Mouse (Mus musculus) midbrain, embryonic 16.5 days (tissue): ENCODE results near the gene Capn5. TPM values are rescaled to one million over a fixed set of nuclear protein-coding genes. Genes with fewer than 3 reads are reported as not detected.

ENCODE experiments used
- ATAC-seq: fragments of 200-750 bp; cut with Nextera tagmentation; 2 replicates; pipeline ENCODE4 v1.8.0; 2017; ENCODE audit warnings: moderate TSS enrichment
- H3K27ac ChIP-seq: fragments of 300-500 bp; sonication (generic); 2 replicates; pipeline ENCODE4 v1.5.1; 2014; ENCODE audit warnings: mild to moderate bottlenecking, low read length, mixed read lengths
- H3K27me3 ChIP-seq: fragments of 300-500 bp; sonication (generic); 2 replicates; pipeline ENCODE4 v1.6.1; 2014; ENCODE audit warnings: low read depth, low read length, mixed read lengths; ENCODE audit not compliant: control insufficient read depth, insufficient read depth
- H3K36me3 ChIP-seq: fragments of 300-500 bp; sonication (generic); 2 replicates; pipeline ENCODE4 v1.6.1; 2014; ENCODE audit warnings: mild to moderate bottlenecking, low read length, moderate library complexity, mixed read lengths; ENCODE audit not compliant: control insufficient read depth, insufficient read depth
- H3K4me1 ChIP-seq: fragments of 300-500 bp; sonication (generic); 2 replicates; pipeline ENCODE4 v1.6.1; 2014; ENCODE audit warnings: mild to moderate bottlenecking, low read length, mixed read lengths; ENCODE audit not compliant: control insufficient read depth, insufficient read depth
- H3K4me2 ChIP-seq: fragments of 300-500 bp; sonication (generic); 2 replicates; pipeline ENCODE4 v1.6.1; 2014; ENCODE audit warnings: mild to moderate bottlenecking, low read length, mixed read lengths
- H3K4me3 ChIP-seq: fragments of 300-500 bp; sonication (generic); 2 replicates; pipeline ENCODE4 v1.5.1; 2014; ENCODE audit warnings: low read depth, mild to moderate bottlenecking, low read length, moderate library complexity, mixed read lengths
- H3K9ac ChIP-seq: fragments of 300-500 bp; sonication (generic); 2 replicates; pipeline ENCODE4 v1.6.1; 2014; ENCODE audit warnings: low read depth, low read length, mixed read lengths
- H3K9me3 ChIP-seq: fragments of 300-500 bp; sonication (generic); replicated peaks from 2 replicates; pipeline ENCODE4 v1.6.1; 2014; ENCODE audit warnings: mild to moderate bottlenecking, low read length, mixed read lengths; ENCODE audit not compliant: control insufficient read depth, poor library complexity, severe bottlenecking
- WGBS: fragments of 180-500 bp; shearing (Covaris S2); extraction: QIAGEN DNeasy Blood & Tissue Kit; methylation state at CpG from one replicate; pipeline ENCODE4 v1.1.7; 2014; 5-methylcytosine and 5-hydroxymethylcytosine counted together
- polyA plus RNA-seq: library from polyadenylated mRNA; unstranded; fragments of >200 nt; fragmentation: Nextera tagmentation; extraction: Ambion mirVana; gene quantifications from 2 replicates; pipeline ENCODE4 v1.2.1, GENCODE M21; 2015

The Capn5 gene
- 23.5 and 24.0 TPM in 2 replicates for polyA plus RNA-seq

DNA sequence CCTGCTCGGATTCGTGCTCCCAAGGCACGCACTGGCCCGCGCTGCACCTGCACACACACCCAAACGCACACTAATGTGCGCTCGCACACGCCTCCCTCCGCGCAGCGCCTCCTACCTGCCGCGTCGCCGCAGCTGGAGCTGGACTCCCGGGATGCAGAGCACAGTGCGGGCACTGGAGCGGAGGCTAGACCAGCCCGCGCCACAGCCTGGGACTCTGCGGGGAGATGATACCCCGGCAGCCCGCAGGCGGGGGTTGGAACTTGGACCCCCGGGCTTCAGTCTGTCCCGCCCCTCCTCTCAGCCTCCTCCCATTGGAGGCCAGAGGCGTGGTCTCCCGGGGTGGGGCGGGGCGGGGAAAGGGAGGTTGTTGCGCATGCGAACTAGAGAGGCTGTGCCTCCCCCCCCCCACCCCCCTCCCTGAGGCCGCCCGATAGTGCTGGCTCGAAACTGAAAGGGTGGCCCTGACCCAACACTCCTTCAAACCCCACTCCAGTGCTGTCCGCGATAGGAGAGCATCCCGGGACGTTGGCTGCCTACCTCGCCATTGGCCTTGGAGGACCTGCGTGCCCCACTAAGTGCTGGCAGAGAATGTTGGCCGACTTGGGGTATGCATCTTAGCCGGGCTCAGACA lies at the start of gene Capn5:
Gene Capn5 (minus strand): TSS at position 346 of the 631 bp plus-strand sequence.
- 2% methylated on average over 38 of the region's 44 CpGs for WGBS
- peaks cover 12% of the 10 kb centered on the region for H3K4me1 ChIP-seq
- peak within 1 kb of the TSS; percentile 87 for H3K9ac ChIP-seq
- 0 out of 2 replicates have a peak within 1 kb of the TSS, but pooled peaks have one; percentile 33 for H3K27ac ChIP-seq
- H3K36me3 ChIP-seq = no peaks in the 10 kb centered on the region
- H3K27me3 ChIP-seq = peaks cover 3% of the 10 kb centered on the region
- H3K4me3 ChIP-seq = peak within 1 kb of the TSS; percentile 81
- H3K9me3 ChIP-seq = no peaks in the 10 kb centered on the region
- ATAC-seq = peak; percentile 88
- peak within 1 kb of the TSS; percentile 81 for H3K4me2 ChIP-seq

GRCm38 (mm10) chr7:98223796-98224195 lies 45.7 kb upstream of the Capn5 start:
- H3K4me2 ChIP-seq = no peak overlapping the region
- no peaks in the 10 kb centered on the region for H3K27me3 ChIP-seq
- no peak overlapping the region for H3K27ac ChIP-seq
- no peak for ATAC-seq
- WGBS = 98% methylated on average over 4 of the region's 4 CpGs
- H3K9ac ChIP-seq = no peak overlapping the region
- no peaks in the 10 kb centered on the region for H3K36me3 ChIP-seq
- H3K9me3 ChIP-seq = no peaks in the 10 kb centered on the region
- no peak overlapping the region for H3K4me3 ChIP-seq
- H3K4me1 ChIP-seq = no peaks in the 10 kb centered on the region

- Histone ChIP-seq H3K4me2 (no peak overlapping the region), H3K36me3 (no peaks in the 10 kb centered on the region), H3K27ac (no peak overlapping the region), H3K4me1 (no peaks in the 10 kb centered on the region), H3K9me3 (no peaks in the 10 kb centered on the region), H3K4me3 (no peak overlapping the region), H3K9ac (no peak overlapping the region), H3K27me3 (no peaks in the 10 kb centered on the region)
- ATAC-seq = no peak
Observed at GRCm38 (mm10) chr7:98216713-98217112, 38.6 kb upstream of the Capn5 start.

DNA sequence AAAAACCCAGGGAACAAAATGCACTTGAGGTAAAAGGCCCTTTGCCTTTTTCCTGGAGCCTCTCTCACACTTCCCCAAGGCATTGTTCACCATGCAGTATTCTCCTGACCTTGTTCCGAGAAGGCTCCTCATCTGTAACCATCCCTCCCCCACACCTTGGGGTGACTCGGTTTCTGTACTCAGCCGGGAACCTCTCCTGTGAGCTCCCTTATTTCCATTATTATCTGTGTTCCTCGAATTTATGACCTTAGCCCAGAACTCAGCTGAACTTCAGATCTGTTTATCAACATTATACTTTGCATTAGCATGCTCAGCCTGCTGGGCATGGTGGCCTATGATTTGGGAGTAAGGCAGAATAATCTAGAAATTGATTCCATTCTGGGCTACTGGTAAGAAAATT lies 24.9 kb upstream of the Capn5 start:
- no peaks in the 10 kb centered on the region for H3K4me1 ChIP-seq
- H3K9me3 ChIP-seq = no peaks in the 10 kb centered on the region
- no peak overlapping the region for H3K4me2 ChIP-seq
- H3K36me3 ChIP-seq = no peaks in the 10 kb centered on the region
- no peak overlapping the region for H3K4me3 ChIP-seq
- no peak overlapping the region for H3K9ac ChIP-seq
- 78% methylated on average over 4 of the region's 4 CpGs for WGBS
- H3K27me3 ChIP-seq = no peaks in the 10 kb centered on the region
- no peak overlapping the region for H3K27ac ChIP-seq
- ATAC-seq = no peak

GRCm38 (mm10) chr7:98201493-98202028 lies 23.5 kb upstream of the Capn5 start:
- H3K9ac ChIP-seq = no peak overlapping the region
- no peak overlapping the region for H3K4me3 ChIP-seq
- H3K4me2 ChIP-seq = no peak overlapping the region
- no peak overlapping the region for H3K27ac ChIP-seq
- H3K27me3 ChIP-seq = peaks cover 3% of the 10 kb centered on the region
- 87% methylated on average over 5 of the region's 5 CpGs for WGBS
- ATAC-seq = no peak
- H3K9me3 ChIP-seq = no peaks in the 10 kb centered on the region
- H3K4me1 ChIP-seq = no peaks in the 10 kb centered on the region
- H3K36me3 ChIP-seq = no peaks in the 10 kb centered on the region

DNA sequence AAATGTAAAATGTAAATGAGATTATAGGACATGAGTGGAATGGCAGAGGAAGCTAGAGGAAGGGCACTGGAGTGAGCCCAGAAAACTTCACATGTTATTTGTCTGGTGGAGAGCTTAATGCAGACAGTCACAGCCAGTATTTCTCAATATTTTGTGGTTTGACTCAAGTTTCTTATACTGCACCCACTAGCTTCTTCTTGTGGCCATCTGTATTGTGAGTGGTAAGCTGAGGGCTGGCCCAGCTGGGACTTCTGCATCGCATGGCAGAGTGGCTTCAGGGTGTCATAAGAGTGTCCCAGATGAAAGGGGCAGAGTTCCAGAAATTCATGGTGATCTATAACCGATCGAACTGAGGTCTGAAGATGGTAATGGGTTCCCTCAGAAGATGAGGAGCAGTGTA lies 22.3 kb upstream of the Capn5 start:
- no peak overlapping the region for H3K27ac ChIP-seq
- H3K4me3 ChIP-seq = no peak overlapping the region
- no peaks in the 10 kb centered on the region for H3K36me3 ChIP-seq
- H3K4me1 ChIP-seq = no peaks in the 10 kb centered on the region
- no peak for ATAC-seq
- H3K9ac ChIP-seq = no peak overlapping the region
- WGBS = 97% methylated on average over 3 of the region's 3 CpGs
- peaks cover 12% of the 10 kb centered on the region for H3K27me3 ChIP-seq
- H3K9me3 ChIP-seq = no peaks in the 10 kb centered on the region
- H3K4me2 ChIP-seq = no peak overlapping the region

GRCm38 (mm10) chr7:98199381-98199780 lies 21.3 kb upstream of the Capn5 start, which contains the start of gene B3gnt6:
TSS of gene B3gnt6 (minus strand) at chr7:98199481.
- H3K36me3 ChIP-seq = no peaks in the 10 kb centered on the region
- H3K4me3 ChIP-seq = no peak within 1 kb of the TSS
- peaks cover 21% of the 10 kb centered on the region for H3K27me3 ChIP-seq
- H3K4me2 ChIP-seq = no peak within 1 kb of the TSS
- no peaks in the 10 kb centered on the region for H3K4me1 ChIP-seq
- no peak within 1 kb of the TSS for H3K27ac ChIP-seq
- no peaks in the 10 kb centered on the region for H3K9me3 ChIP-seq
- 90% methylated on average over 4 of the region's 4 CpGs for WGBS
- ATAC-seq = no peak
- H3K9ac ChIP-seq = no peak within 1 kb of the TSS

DNA sequence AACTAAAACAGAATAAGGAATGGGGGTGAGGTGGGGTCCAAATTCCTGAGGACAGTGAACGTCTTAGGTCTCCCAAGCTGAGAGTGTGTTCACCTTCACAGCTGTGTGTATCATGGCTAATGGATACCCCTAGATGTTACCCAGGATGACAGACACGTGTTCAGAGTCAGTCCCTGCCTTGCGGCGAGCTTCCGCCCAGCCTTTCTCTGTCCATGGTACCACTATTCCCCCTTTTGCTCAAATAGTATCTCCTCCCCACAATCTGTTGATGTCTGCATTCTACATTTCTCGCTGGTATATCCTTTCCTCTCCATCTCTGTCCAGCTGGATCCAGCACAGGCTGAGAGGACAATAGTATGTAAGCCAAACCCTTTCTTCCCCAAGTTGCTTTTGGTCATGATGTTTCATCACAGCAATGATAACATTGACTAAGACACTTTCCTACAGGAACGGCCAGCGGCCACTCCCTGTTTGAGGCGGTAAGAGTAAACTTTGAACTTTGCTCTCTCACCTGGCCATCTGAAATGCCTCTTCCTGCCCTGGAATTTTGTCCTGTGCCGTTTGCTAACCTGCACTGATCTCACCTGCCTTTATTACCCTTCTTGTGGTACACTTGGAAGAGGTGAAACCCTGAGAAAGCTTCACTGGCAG lies 17.2 kb upstream of the Capn5 start:
- H3K4me3 ChIP-seq = no peak overlapping the region
- no peaks in the 10 kb centered on the region for H3K36me3 ChIP-seq
- peaks cover 44% of the 10 kb centered on the region for H3K27me3 ChIP-seq
- peaks cover 7% of the 10 kb centered on the region; the same call in 1 of the 2 replicates for H3K4me1 ChIP-seq
- no peaks in the 10 kb centered on the region for H3K9me3 ChIP-seq
- 55% methylated on average over 10 of the region's 10 CpGs for WGBS
- H3K27ac ChIP-seq = no peak overlapping the region
- H3K9ac ChIP-seq = no peak overlapping the region
- no peak for ATAC-seq
- H3K4me2 ChIP-seq = no peak overlapping the region
